8 mouse cellular contexts compared by ENCODE assay signal in the genomic region with DNA sequence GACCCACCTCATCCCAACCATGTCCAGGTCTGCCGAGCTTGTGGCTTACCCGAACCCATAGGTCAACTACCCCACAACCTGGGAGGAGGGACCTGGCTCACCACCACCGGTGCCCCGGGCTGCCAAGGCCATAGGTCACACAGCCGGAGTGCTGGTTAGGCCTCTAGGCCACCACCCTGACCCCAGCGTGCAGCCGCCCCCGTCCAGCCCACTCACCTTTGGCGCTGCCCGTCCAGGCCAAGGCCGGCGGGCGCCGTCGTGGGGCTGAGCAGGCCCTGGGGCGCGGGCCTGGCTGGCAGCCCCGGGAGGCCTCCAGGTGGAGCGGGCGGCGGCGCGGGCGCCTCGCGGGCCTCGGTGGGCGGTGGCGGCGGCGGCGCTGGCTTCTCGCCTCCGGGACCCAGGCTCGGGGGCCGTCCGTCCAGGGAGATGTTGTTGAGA. TPM values are rescaled to one million over a fixed set of nuclear protein-coding genes. Genes with fewer than 3 reads are reported as not detected.
A peak's percentile ranks its signal among the peaks of the same experiment; 100 is the strongest.
DNase-seq lines count a peak whose midpoint lies in the region; ATAC-seq lines count a peak whose summit lies in the region.

No protein-coding gene starts in this region.

- peaks cover 69% of the 10 kb centered on the region for H3K4me1 ChIP-seq in erythroblast, embryonic 14.5 days (ENCODE audit: control insufficient read depth)
- H3K4me1 ChIP-seq in heart, embryonic 15.5 days (replicated peaks): peaks cover 40% of the 10 kb centered on the region
- H3K4me1 ChIP-seq in limb, embryonic 13.5 days: peaks cover 38% of the 10 kb centered on the region
- peaks cover 47% of the 10 kb centered on the region for H3K4me1 ChIP-seq in neural tube, embryonic 15.5 days

- peaks cover 4% of the 10 kb centered on the region for H3K27me3 ChIP-seq in erythroblast, embryonic 14.5 days (ENCODE audit: control insufficient read depth)
- no peaks in the 10 kb centered on the region for H3K27me3 ChIP-seq in heart, embryonic 15.5 days
- H3K27me3 ChIP-seq in limb, embryonic 13.5 days: 0 out of 2 replicates have a peak, but pooled peaks cover 2% of the 10 kb centered on the region
- H3K27me3 ChIP-seq in neural tube, embryonic 15.5 days (replicated peaks): peaks cover 7% of the 10 kb centered on the region; the same call in 1 of the 2 replicates

- peak overlapping the region; percentile 67 for H3K4me3 ChIP-seq in erythroblast, embryonic 14.5 days (replicated peaks)
- peak overlapping the region; percentile 82 for H3K4me3 ChIP-seq in heart, embryonic 15.5 days
- H3K4me3 ChIP-seq in limb, embryonic 13.5 days: peak overlapping the region; percentile 92
- H3K4me3 ChIP-seq in neural tube, embryonic 15.5 days (replicated peaks): peak overlapping the region; percentile 74

- peak overlapping the region; percentile 67 for H3K27ac ChIP-seq in heart, embryonic 15.5 days
- 0 out of 2 replicates have a peak overlapping the region, but pooled peaks have one; percentile 15 for H3K27ac ChIP-seq in limb, embryonic 13.5 days
- peak overlapping the region; percentile 68 for H3K27ac ChIP-seq in neural tube, embryonic 15.5 days (replicated peaks)

- peak overlapping the region; percentile 95 for H3K4me2 ChIP-seq in heart, embryonic 15.5 days
- H3K4me2 ChIP-seq in limb, embryonic 13.5 days (replicated peaks): peak overlapping the region; percentile 89
- peak overlapping the region; percentile 82 for H3K4me2 ChIP-seq in neural tube, embryonic 15.5 days

- ATAC-seq in erythroblast, adult 5-6 weeks (replicated peaks; ENCODE audit: low FRiP score, poor library complexity, severe bottlenecking): no peak
- ATAC-seq in heart, embryonic 15.5 days (replicated peaks; ENCODE audit: insufficient number of reproducible peaks, insufficient read depth, low FRiP score, low read depth): peak; percentile 25
- ATAC-seq in limb, embryonic 13.5 days (ENCODE audit: low FRiP score, low read depth): peak; percentile 25
- ATAC-seq in neural tube, embryonic 15.5 days (ENCODE audit: low FRiP score): peak; percentile 42

- DNase-seq in right cerebral cortex, postnatal 4 days: peak; percentile 53
- DNase-seq in right cerebral cortex, adult 18-20 months: no peak
- no peak for DNase-seq in adrenal gland, adult 8-10 months

- H3K9me3 ChIP-seq in erythroblast, embryonic 14.5 days (ENCODE audit: control insufficient read depth, low read length): no peaks in the 10 kb centered on the region
- H3K9me3 ChIP-seq in heart, embryonic 15.5 days (replicated peaks): no peaks in the 10 kb centered on the region
- H3K9me3 ChIP-seq in limb, embryonic 13.5 days: no peaks in the 10 kb centered on the region
- H3K9me3 ChIP-seq in neural tube, embryonic 15.5 days (replicated peaks): no peaks in the 10 kb centered on the region

- peaks cover 42% of the 10 kb centered on the region for H3K36me3 ChIP-seq in erythroblast, embryonic 14.5 days (ENCODE audit: control insufficient read depth)
- H3K36me3 ChIP-seq in heart, embryonic 15.5 days: no peaks in the 10 kb centered on the region
- peaks cover 24% of the 10 kb centered on the region for H3K36me3 ChIP-seq in limb, embryonic 13.5 days
- H3K36me3 ChIP-seq in neural tube, embryonic 15.5 days: peaks cover 10% of the 10 kb centered on the region

- under 1% methylated on average over 24 of the region's 37 CpGs for WGBS in heart, embryonic 15.5 days
- under 1% methylated on average over 22 of the region's 37 CpGs for WGBS in limb, embryonic 13.5 days
- under 1% methylated on average over 29 of the region's 37 CpGs for WGBS in neural tube, embryonic 15.5 days

- H3K9ac ChIP-seq in heart, embryonic 15.5 days: peak overlapping the region; percentile 89
- H3K9ac ChIP-seq in limb, embryonic 13.5 days: peak overlapping the region; percentile 96
- H3K9ac ChIP-seq in neural tube, embryonic 15.5 days (replicated peaks): peak overlapping the region; percentile 87

RNA-seq across cellular contexts. Expression of a gene that starts 0.4 kb away (rescaled TPM):
- 0.77 and 1.2 TPM in 2 replicates for polyA plus RNA-seq in erythroblast, embryonic 14.5 days (2012)
- total RNA-seq in erythroblast, adult 5-6 weeks (2015; ENCODE audit: low replicate concordance): 2.5 and 4.6 TPM in 2 replicates
- 2.7 and 4.9 TPM in 2 replicates for total RNA-seq in erythroblast, adult 5-6 weeks (2017; ENCODE audit: low replicate concordance)
- 8.4 and 10.5 TPM in 2 replicates for polyA plus RNA-seq in heart, embryonic 15.5 days (2015; fragmentation: Nextera tagmentation; extraction: Ambion mirVana)
- 14.7 and 16.6 TPM in 2 replicates for polyA plus RNA-seq in limb, embryonic 13.5 days (2015; fragmentation: Nextera tagmentation; extraction: Ambion mirVana)
- 21.2 and 25.6 TPM in 2 replicates for polyA plus RNA-seq in neural tube, embryonic 15.5 days (2015; fragmentation: Nextera tagmentation; extraction: Ambion mirVana)
- total RNA-seq in adrenal gland, adult 8-10 months (2022): 10 to 100 TPM; 13.6 to 17.0 (median 15.1) TPM

RNA-seq across cellular contexts. Expression of a gene that starts 15.7 kb away (rescaled TPM):
- polyA plus RNA-seq in erythroblast, embryonic 14.5 days (2012): 41.7 and 141 TPM in 2 replicates
- total RNA-seq in erythroblast, adult 5-6 weeks (2015; ENCODE audit: low replicate concordance): 363 and 447 TPM in 2 replicates
- 275 and 320 TPM in 2 replicates for total RNA-seq in erythroblast, adult 5-6 weeks (2017; ENCODE audit: low replicate concordance)
- 259 and 352 TPM in 2 replicates for polyA plus RNA-seq in heart, embryonic 15.5 days (2015; fragmentation: Nextera tagmentation; extraction: Ambion mirVana)
- polyA plus RNA-seq in limb, embryonic 13.5 days (2015; fragmentation: Nextera tagmentation; extraction: Ambion mirVana): 572 and 605 TPM in 2 replicates
- 382 and 405 TPM in 2 replicates for polyA plus RNA-seq in neural tube, embryonic 15.5 days (2015; fragmentation: Nextera tagmentation; extraction: Ambion mirVana)
- 1,000 to 10,000 TPM in 1 of 4 experiments, 100 to 1,000 TPM in 3; 772 to 1,010 (median 917) TPM for total RNA-seq in adrenal gland, adult 8-10 months (2022)

RNA-seq across cellular contexts. Expression of a gene that starts 16.8 kb away (rescaled TPM):
- not detected in 2 replicates for polyA plus RNA-seq in erythroblast, embryonic 14.5 days (2012)
- not detected in 2 replicates for total RNA-seq in erythroblast, adult 5-6 weeks (2015; ENCODE audit: low replicate concordance)
- not detected in 2 replicates for total RNA-seq in erythroblast, adult 5-6 weeks (2017; ENCODE audit: low replicate concordance)
- 0.06 and 0.28 TPM in 2 replicates for polyA plus RNA-seq in heart, embryonic 15.5 days (2015; fragmentation: Nextera tagmentation; extraction: Ambion mirVana)
- polyA plus RNA-seq in limb, embryonic 13.5 days (2015; fragmentation: Nextera tagmentation; extraction: Ambion mirVana): 1.00 and 1.2 TPM in 2 replicates
- polyA plus RNA-seq in neural tube, embryonic 15.5 days (2015; fragmentation: Nextera tagmentation; extraction: Ambion mirVana): 0.40 TPM in 1 of 2 replicates, not detected in the other
- total RNA-seq in adrenal gland, adult 8-10 months (2022): not detected

RNA-seq across cellular contexts. Expression of a gene that starts 47.2 kb away (rescaled TPM):
- polyA plus RNA-seq in erythroblast, embryonic 14.5 days (2012): 0.08 and 0.14 TPM in 2 replicates
- 1.7 TPM in 1 of 2 replicates, not detected in the other for total RNA-seq in erythroblast, adult 5-6 weeks (2015; ENCODE audit: low replicate concordance)
- 0.09 and 0.14 TPM in 2 replicates for total RNA-seq in erythroblast, adult 5-6 weeks (2017; ENCODE audit: low replicate concordance)
- 21.9 and 29.1 TPM in 2 replicates for polyA plus RNA-seq in heart, embryonic 15.5 days (2015; fragmentation: Nextera tagmentation; extraction: Ambion mirVana)
- 15.6 and 15.8 TPM in 2 replicates for polyA plus RNA-seq in limb, embryonic 13.5 days (2015; fragmentation: Nextera tagmentation; extraction: Ambion mirVana)
- polyA plus RNA-seq in neural tube, embryonic 15.5 days (2015; fragmentation: Nextera tagmentation; extraction: Ambion mirVana): 1.2 and 4.4 TPM in 2 replicates
- total RNA-seq in adrenal gland, adult 8-10 months (2022): 10 to 100 TPM; 27.7 to 97.1 (median 46.8) TPM

Comparison
In these comparisons a context has a peak if more than half of its experiments do, and no peak if none do; other contexts are left out.
1. H3K27ac ChIP-seq: peak in every context shown above with its lines; median percentile 68 in neural tube, embryonic 15.5 days; 67 in heart, embryonic 15.5 days; 15 in limb, embryonic 13.5 days.